Mouse (Mus musculus) hindbrain, embryonic 10.5 days (tissue): ENCODE data around the gene Rab43. TPM values are rescaled to one million over a fixed set of nuclear protein-coding genes. Genes with fewer than 3 reads are reported as not detected.
"Not testable (repeated sequence)": the region's sequence is repeated elsewhere in the genome, so short reads cannot be mapped to it uniquely, and the experiment has no call there.

Experiments used
- DNase-seq: peaks from one replicate; pipeline ENCODE4 v3.0.0-alpha.2; 2017; ENCODE audit warnings: low spot score
- H3K27ac ChIP-seq: fragments of 300-500 bp; sonication (generic); 2 replicates; pipeline ENCODE4 v1.5.1; 2016; ENCODE audit warnings: mild to moderate bottlenecking, moderate library complexity
- H3K27me3 ChIP-seq: fragments of 300-500 bp; sonication (generic); 2 replicates; pipeline ENCODE4 v1.6.1; 2016; ENCODE audit warnings: mild to moderate bottlenecking; ENCODE audit not compliant: poor library complexity, insufficient read depth, severe bottlenecking
- H3K36me3 ChIP-seq: fragments of 300-500 bp; sonication (generic); 2 replicates; pipeline ENCODE4 v1.6.1; 2016; ENCODE audit warnings: mild to moderate bottlenecking, moderate library complexity
- H3K4me1 ChIP-seq: fragments of 300-500 bp; sonication (generic); replicated peaks from 2 replicates; pipeline ENCODE4 v1.6.1; 2016; ENCODE audit warnings: mild to moderate bottlenecking
- H3K4me3 ChIP-seq: fragments of 300-500 bp; sonication (generic); 2 replicates; pipeline ENCODE4 v1.5.1; 2016; ENCODE audit warnings: mild to moderate bottlenecking, moderate library complexity
- H3K9me3 ChIP-seq: fragments of 300-500 bp; sonication (generic); 2 replicates; pipeline ENCODE4 v1.6.1; 2016; ENCODE audit warnings: mild to moderate bottlenecking, moderate library complexity
- whole genome bisulfite sequencing: fragments of 180-500 bp; shearing (Covaris S2); methylation state at CpG from one replicate; pipeline ENCODE4 v1.1.7; 2016; 5-methylcytosine and 5-hydroxymethylcytosine counted together
- polyA plus RNA-seq: library from polyadenylated mRNA; unstranded; fragments of >200 nt; fragmentation: Nextera tagmentation; extraction: Ambion mirVana; gene quantifications from 2 replicates; pipeline ENCODE4 v1.2.1, GENCODE M21; 2016

Gene Rab43
- polyA plus RNA-seq, 1 experiment from 2014 or later: 8.1 TPM

- H3K27me3 ChIP-seq: no peaks in the 10 kb centered on the region
- no peaks in the 10 kb centered on the region for H3K4me1 ChIP-seq
- H3K4me3 ChIP-seq: no peak overlapping the region
- no peak for DNase-seq
- 80% methylated on average over 3 of the region's 3 CpGs for WGBS
- H3K9me3 ChIP-seq: peaks cover 4% of the 10 kb centered on the region; the same call in 1 of the 2 replicates
- no peaks in the 10 kb centered on the region for H3K36me3 ChIP-seq
- H3K27ac ChIP-seq: no peak overlapping the region
Measured at GRCm38 (mm10) chr6:87775588-87776245, 36.2 kb downstream of the Rab43 start.

- H3K27me3 ChIP-seq: no peaks in the 10 kb centered on the region
- WGBS: 87% methylated on average over 9 of the region's 9 CpGs
- no peak for DNase-seq
Measured at GRCm38 (mm10) chr6:87774909-87775308, 37.1 kb downstream of the Rab43 start.

GRCm38 (mm10) chr6:87774466-87774865, 37.5 kb downstream of the Rab43 start:
- peaks cover 4% of the 10 kb centered on the region; the same call in 1 of the 2 replicates for H3K9me3 ChIP-seq
- no peak overlapping the region for H3K27ac ChIP-seq
- no peaks in the 10 kb centered on the region for H3K36me3 ChIP-seq
- 69% methylated on average over 1 of the region's 1 CpGs for WGBS
- H3K27me3 ChIP-seq: no peaks in the 10 kb centered on the region
- H3K4me1 ChIP-seq: no peaks in the 10 kb centered on the region
- DNase-seq: no peak
- no peak overlapping the region for H3K4me3 ChIP-seq

More at GRCm38 (mm10) chr6:87774909-87775308, 37.1 kb downstream of the Rab43 start:
- Histone ChIP-seq H3K9me3 (peaks cover 4% of the 10 kb centered on the region; the same call in 1 of the 2 replicates), H3K4me1 (no peaks in the 10 kb centered on the region), H3K36me3 (no peaks in the 10 kb centered on the region), H3K4me3 (no peak overlapping the region), H3K27ac (no peak overlapping the region)

DNA sequence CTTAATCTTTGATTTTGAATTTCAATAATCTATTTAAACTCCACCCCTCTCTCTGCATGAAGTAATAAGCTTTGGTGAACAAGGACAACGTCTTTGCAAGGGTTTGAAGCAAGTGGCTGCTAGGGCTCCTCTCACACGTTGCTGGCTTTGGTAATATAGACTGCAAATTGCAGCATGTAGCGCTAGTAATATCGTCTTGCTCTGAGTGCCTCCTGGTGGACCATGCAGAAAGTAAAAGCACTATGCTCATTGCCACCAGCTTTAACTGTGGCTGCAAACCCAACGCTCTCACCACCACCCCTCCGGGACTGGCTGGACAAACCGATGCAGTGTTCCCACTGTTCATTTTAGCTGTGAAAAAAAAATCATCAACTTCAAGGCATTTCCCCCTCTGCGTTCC, 41.3 kb downstream of the Rab43 start:
- Histone ChIP-seq H3K27me3 (no peaks in the 10 kb centered on the region), H3K27ac (no peak overlapping the region), H3K4me1 (no peaks in the 10 kb centered on the region), H3K4me3 (no peak overlapping the region), H3K36me3 (no peaks in the 10 kb centered on the region), H3K9me3 (peaks cover 7% of the 10 kb centered on the region; the same call in 1 of the 2 replicates)
- no peak for DNase-seq
- WGBS: 59% methylated on average over 8 of the region's 8 CpGs

- 91% methylated on average over 2 of the region's 2 CpGs for WGBS
Measured at GRCm38 (mm10) chr6:87764296-87764695, 47.7 kb downstream of the Rab43 start.

GRCm38 (mm10) chr6:87763376-87764280, 48.3 kb downstream of the Rab43 start:
- WGBS: 71% methylated on average over 4 of the region's 4 CpGs
- no peaks in the 10 kb centered on the region for H3K36me3 ChIP-seq
- no peaks in the 10 kb centered on the region for H3K27me3 ChIP-seq
- H3K4me1 ChIP-seq: no peaks in the 10 kb centered on the region
- 0 out of 2 replicates have a peak, but pooled peaks cover 3% of the 10 kb centered on the region for H3K9me3 ChIP-seq
- no peak overlapping the region for H3K27ac ChIP-seq
- DNase-seq: no peak
- H3K4me3 ChIP-seq: no peak overlapping the region

More at GRCm38 (mm10) chr6:87764296-87764695, 47.7 kb downstream of the Rab43 start:
- H3K27ac ChIP-seq, H3K27me3 ChIP-seq, H3K36me3 ChIP-seq, H3K4me1 ChIP-seq, DNase-seq, H3K9me3 ChIP-seq, H3K4me3 ChIP-seq: not testable (repeated sequence)

DNA sequence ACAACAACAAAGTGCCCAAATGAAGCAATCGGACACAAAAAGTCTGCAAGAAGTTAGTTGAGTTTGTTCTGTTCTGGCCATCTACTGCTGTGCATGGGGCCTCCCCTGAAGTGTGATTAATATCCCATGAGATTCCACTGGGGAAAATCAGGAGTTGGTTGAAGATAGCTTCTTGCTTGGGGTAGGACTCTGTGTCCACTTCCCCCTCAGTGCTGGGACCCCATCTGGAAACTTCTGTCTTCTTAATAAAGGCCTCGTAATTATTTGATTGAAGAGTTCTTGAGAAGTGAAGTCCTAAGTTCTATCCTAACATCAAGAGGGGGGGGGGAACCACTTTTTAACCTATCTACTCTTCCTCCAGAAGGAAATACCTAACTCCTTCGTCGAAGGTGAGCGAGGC, 49.8 kb downstream of the Rab43 start:
- WGBS: 87% methylated on average over 5 of the region's 5 CpGs
- Histone ChIP-seq H3K27me3 (no peaks in the 10 kb centered on the region), H3K9me3 (no peaks in the 10 kb centered on the region), H3K4me3 (no peak overlapping the region), H3K4me1 (no peaks in the 10 kb centered on the region), H3K27ac (no peak overlapping the region), H3K36me3 (peaks cover 6% of the 10 kb centered on the region)
- DNase-seq: no peak

DNA sequence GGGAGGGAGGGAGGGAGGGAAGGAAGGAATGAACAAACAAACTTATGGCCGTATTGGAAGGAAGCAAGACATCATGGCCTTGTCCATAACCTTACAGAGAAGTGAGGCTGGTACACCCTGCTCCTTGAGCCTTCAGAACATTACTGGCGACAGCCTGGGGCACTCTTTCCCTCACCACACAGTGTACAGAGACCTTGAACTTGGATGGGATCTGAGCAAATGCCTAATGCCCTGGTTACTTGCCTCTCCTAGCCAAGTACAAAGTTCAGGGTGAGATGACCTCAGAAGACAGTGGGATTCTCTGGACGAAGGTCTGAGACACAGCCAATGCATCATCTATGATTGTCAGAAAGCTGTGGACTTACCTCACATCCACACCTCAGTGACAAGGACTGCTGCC, 52.1 kb downstream of the Rab43 start:
- Histone ChIP-seq H3K27me3 (no peaks in the 10 kb centered on the region), H3K4me1 (no peaks in the 10 kb centered on the region), H3K27ac (no peak overlapping the region), H3K36me3 (peaks cover 27% of the 10 kb centered on the region), H3K4me3 (no peak overlapping the region), H3K9me3 (no peaks in the 10 kb centered on the region)
- no peak for DNase-seq
- 74% methylated on average over 3 of the region's 3 CpGs for WGBS

GRCm38 (mm10) chr6:87759404-87759803, 52.6 kb downstream of the Rab43 start:
- DNase-seq: no peak
- H3K36me3 ChIP-seq: peaks cover 31% of the 10 kb centered on the region
- no peaks in the 10 kb centered on the region for H3K4me1 ChIP-seq
- no peak overlapping the region for H3K27ac ChIP-seq
- H3K4me3 ChIP-seq: no peak overlapping the region
- no peaks in the 10 kb centered on the region for H3K27me3 ChIP-seq
- WGBS: 70% methylated on average over 3 of the region's 3 CpGs
- H3K9me3 ChIP-seq: no peaks in the 10 kb centered on the region

GRCm38 (mm10) chr6:87756896-87757295, 55.1 kb downstream of the Rab43 start:
- Histone ChIP-seq H3K4me3 (no peak overlapping the region), H3K4me1 (peaks cover 11% of the 10 kb centered on the region; the same call in 1 of the 2 replicates), H3K36me3 (peaks cover 38% of the 10 kb centered on the region), H3K27ac (no peak overlapping the region), H3K27me3 (no peaks in the 10 kb centered on the region), H3K9me3 (no peaks in the 10 kb centered on the region)
- WGBS: 92% methylated on average over 8 of the region's 8 CpGs
- DNase-seq: no peak

DNA sequence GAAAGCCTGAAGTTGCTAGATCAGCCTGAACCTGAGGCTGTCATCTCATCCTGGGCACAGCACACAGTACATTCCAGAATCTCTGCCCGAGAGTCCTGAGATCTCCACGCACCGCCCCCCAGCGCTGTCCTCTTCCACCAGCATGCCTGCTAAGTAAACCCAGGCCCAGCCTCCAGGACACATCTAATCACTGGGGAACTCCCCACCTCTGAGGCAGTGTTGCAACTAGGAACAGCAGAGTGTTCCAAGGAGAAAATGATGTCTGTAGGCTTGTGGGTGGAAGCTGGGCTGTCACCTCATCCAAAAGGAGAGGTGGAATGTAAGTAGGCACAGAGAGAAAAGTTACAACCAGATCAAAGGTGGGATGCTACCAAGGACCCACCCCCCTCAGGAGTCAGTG, 56.8 kb downstream of the Rab43 start:
- H3K4me1 ChIP-seq: peaks cover 11% of the 10 kb centered on the region; the same call in 1 of the 2 replicates
- H3K27me3 ChIP-seq: no peaks in the 10 kb centered on the region
- DNase-seq: no peak
- no peak overlapping the region for H3K27ac ChIP-seq
- H3K36me3 ChIP-seq: peaks cover 54% of the 10 kb centered on the region
- no peak overlapping the region for H3K4me3 ChIP-seq
- H3K9me3 ChIP-seq: no peaks in the 10 kb centered on the region
- 93% methylated on average over 4 of the region's 4 CpGs for WGBS

GRCm38 (mm10) chr6:87751574-87751973, 60.4 kb downstream of the Rab43 start:
- peaks cover 11% of the 10 kb centered on the region; the same call in 1 of the 2 replicates for H3K4me1 ChIP-seq
- WGBS: 92% methylated on average over 6 of the region's 6 CpGs
- H3K4me3 ChIP-seq: no peak overlapping the region
- no peak for DNase-seq
- H3K27me3 ChIP-seq: no peaks in the 10 kb centered on the region
- no peak overlapping the region for H3K27ac ChIP-seq
- peaks cover 54% of the 10 kb centered on the region for H3K36me3 ChIP-seq
- no peaks in the 10 kb centered on the region for H3K9me3 ChIP-seq
